In genomic region chr6:29833568-29834255, GRCm38 (mm10) we compare ENCODE assay signal across 10 mouse cellular contexts.
DNase-seq lines count a peak whose midpoint lies in the region; ATAC-seq lines count a peak whose summit lies in the region.
"Had no signal": no experiment of that assay in that cellular context is flagged by ENCODE, and none has a peak within 500 bp of the region (broad histone marks: within the 10 kb centered on the region; RNA-seq: fewer than 3 reads in every experiment).

No protein-coding gene starts in this region.

- WGBS in kidney, embryonic 16.5 days, result 71% methylated on average over 4 of the region's 4 CpGs

- H3K9ac ChIP-seq in kidney, embryonic 16.5 days (replicated peaks; ENCODE audit: low read length), result no peak overlapping the region

- DNase-seq in kidney, postnatal 10 days, result peak; percentile 40
- DNase-seq in A20 (ENCODE audit: low read depth, low spot score), result peak; percentile 52
- DNase-seq in CD4-positive, CD25-positive, alpha-beta regulatory T cell, adult 2 months (ENCODE audit: low read depth, low spot score), result peak; percentile 77
- DNase-seq in right cerebral cortex, postnatal 36 days (ENCODE audit: low spot score in 2 of 2), result no peak
- DNase-seq in left cerebral cortex, postnatal 25 days (ENCODE audit: low spot score in 2 of 2), result no peak
- DNase-seq: right cerebral cortex, postnatal 25 days had no signal

- H3K9me3 ChIP-seq in kidney, embryonic 16.5 days (ENCODE audit: low read length), result no peaks in the 10 kb centered on the region

- no peak overlapping the region for H3K4me2 ChIP-seq in kidney, embryonic 16.5 days (replicated peaks; ENCODE audit: low read depth, low read length)

- no peaks in the 10 kb centered on the region for H3K36me3 ChIP-seq in kidney, embryonic 16.5 days (ENCODE audit: insufficient read depth, low read length)

- H3K27me3 ChIP-seq in kidney, embryonic 16.5 days (ENCODE audit: insufficient read depth, low read length), result no peaks in the 10 kb centered on the region

- no peak overlapping the region for H3K27ac ChIP-seq in kidney, embryonic 16.5 days (ENCODE audit: low read length)
- H3K27ac ChIP-seq: macrophage had no signal

- no peak for ATAC-seq in kidney, embryonic 16.5 days (ENCODE audit: low FRiP score, low TSS enrichment)
- peak; percentile 30 for ATAC-seq in inflammation-experienced regulatory T-cells, adult 6 months
- ATAC-seq: intestine, embryonic 16.5 days had no signal

- intact Hi-C loops in left cerebral cortex, postnatal 25 days (cut with DNase I), result no loop called here

- peaks cover 6% of the 10 kb centered on the region; the same call in 1 of the 2 replicates for H3K4me1 ChIP-seq in kidney, embryonic 16.5 days (ENCODE audit: insufficient read depth, low read length)

- H3K4me3 ChIP-seq in kidney, embryonic 16.5 days (ENCODE audit: low read length), result no peak overlapping the region

Comparison
In these comparisons a context has a peak if more than half of its experiments do, and no peak if none do; other contexts are left out.
1. DNase-seq: peak in kidney, postnatal 10 days (single experiment), A20 (single experiment) and CD4-positive, CD25-positive, alpha-beta regulatory T cell, adult 2 months (single experiment); none in right cerebral cortex, postnatal 36 days (0 of 2) and left cerebral cortex, postnatal 25 days (0 of 2).